Mouse (Mus musculus) lung, adult 2 months (tissue): ENCODE measurements around the gene Entpd8. TPM values are rescaled to one million over a fixed set of nuclear protein-coding genes. Genes with fewer than 3 reads are reported as not detected.
A peak's percentile ranks its signal among the peaks of the same experiment; 100 is the strongest.

Experiments
- DNase-seq: peaks from one replicate; pipeline ENCODE4 v3.0.0; 2022
- H3K4me1 ChIP-seq: fragments of 200-500 bp; 2 replicates; pipeline ENCODE4 v1.6.1; 2011; ENCODE audit warnings: low read length; ENCODE audit not compliant: control insufficient read depth, insufficient read depth
- H3K4me3 ChIP-seq: fragments of 200-500 bp; replicated peaks from 2 replicates; pipeline ENCODE3; 2011; ENCODE audit warnings: low read depth, mild to moderate bottlenecking, control low read depth, low read length; ENCODE audit errors: extremely low read depth
- CTCF ChIP-seq: fragments of 200-500 bp; IDR thresholded peaks from 2 replicates; pipeline ENCODE4 v1.5.1; 2011; ENCODE audit warnings: mild to moderate bottlenecking, low read length, control low read depth; ENCODE audit not compliant: insufficient read depth
- POLR2A ChIP-seq: fragments of 200-500 bp; IDR thresholded peaks from 2 replicates; pipeline ENCODE4 v1.6.1; 2011; ENCODE audit warnings: low read depth, mild to moderate bottlenecking, control low read depth, low read length, borderline replicate concordance; ENCODE audit errors: extremely low read depth
- WGBS: fragments of 180-500 bp; shearing (Covaris S2); methylation state at CpG from one replicate; pipeline ENCODE4 v1.1.7; 2018; 5-methylcytosine and 5-hydroxymethylcytosine counted together
- polyA plus RNA-seq: library from polyadenylated mRNA; depleted of rRNA; stranded (reverse); fragments of >200 nt; gene quantifications from 2 replicates; pipeline ENCODE4 v1.2.3, GENCODE M21; 2012

Entpd8 gene
- polyA plus RNA-seq, 1 experiment = 2.0 TPM

DNA sequence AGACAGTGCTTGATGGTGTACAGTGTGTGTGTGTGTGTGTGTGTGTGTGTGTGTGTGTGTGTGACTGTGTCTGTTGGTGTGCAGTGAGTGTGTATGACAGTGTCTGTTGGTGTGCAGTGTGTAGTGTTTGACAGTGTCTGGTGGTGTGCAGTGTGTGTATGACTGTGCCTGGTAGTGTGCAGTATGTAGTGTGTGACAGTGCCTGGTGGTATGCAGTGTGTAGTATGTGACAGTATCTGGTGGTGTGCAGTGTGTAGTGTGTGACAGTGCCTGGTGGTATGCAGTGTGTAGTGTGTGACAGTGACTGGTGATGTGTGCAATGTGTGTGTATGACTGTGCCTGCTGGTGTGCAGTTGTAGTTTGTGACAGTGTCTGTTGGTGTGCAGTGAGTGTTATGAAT lies 29.4 kb downstream of the Entpd8 start:
- Histone ChIP-seq H3K4me3 (no peak overlapping the region), H3K4me1 (peaks cover 31% of the 10 kb centered on the region)
- DNase-seq = no peak
- TF ChIP-seq POLR2A (no peak), CTCF (no peak)

DNA sequence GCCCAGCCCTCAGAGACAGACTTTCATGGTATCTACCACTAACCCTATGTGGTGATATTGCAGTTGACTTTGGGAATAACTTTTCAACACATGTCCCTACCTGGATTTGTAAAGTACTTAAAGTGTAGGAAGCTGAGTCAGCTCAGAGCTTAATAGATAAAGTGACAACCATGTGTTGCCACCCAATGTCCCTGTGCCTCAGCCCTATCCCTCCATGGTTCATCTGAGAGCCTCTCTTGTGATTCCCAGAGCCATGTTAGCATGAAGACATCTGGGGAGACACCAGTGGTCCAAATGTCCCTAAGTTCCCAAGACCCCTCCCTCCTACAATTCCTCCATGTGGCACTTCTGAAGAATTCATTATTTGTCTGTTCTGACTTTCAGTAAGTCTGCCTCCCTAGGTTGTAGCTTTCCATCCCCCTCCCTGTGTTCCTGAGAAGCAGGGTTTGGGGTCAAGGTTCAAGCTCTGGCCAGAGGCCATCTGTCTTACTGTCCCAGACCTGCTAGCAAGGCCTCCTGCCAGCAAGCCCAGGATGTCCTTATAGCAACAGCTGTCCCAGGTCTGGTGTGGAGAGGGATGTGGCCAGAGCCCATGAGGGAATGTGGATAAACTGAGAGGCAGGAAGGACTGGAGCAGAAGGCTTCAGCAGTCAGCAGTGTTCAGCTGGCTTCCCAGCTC lies 30.5 kb downstream of the Entpd8 start:
- no peak for DNase-seq
- TF ChIP-seq POLR2A (no peak), CTCF (no peak)
- peaks cover 31% of the 10 kb centered on the region for H3K4me1 ChIP-seq
- H3K4me3 ChIP-seq = no peak overlapping the region

DNA sequence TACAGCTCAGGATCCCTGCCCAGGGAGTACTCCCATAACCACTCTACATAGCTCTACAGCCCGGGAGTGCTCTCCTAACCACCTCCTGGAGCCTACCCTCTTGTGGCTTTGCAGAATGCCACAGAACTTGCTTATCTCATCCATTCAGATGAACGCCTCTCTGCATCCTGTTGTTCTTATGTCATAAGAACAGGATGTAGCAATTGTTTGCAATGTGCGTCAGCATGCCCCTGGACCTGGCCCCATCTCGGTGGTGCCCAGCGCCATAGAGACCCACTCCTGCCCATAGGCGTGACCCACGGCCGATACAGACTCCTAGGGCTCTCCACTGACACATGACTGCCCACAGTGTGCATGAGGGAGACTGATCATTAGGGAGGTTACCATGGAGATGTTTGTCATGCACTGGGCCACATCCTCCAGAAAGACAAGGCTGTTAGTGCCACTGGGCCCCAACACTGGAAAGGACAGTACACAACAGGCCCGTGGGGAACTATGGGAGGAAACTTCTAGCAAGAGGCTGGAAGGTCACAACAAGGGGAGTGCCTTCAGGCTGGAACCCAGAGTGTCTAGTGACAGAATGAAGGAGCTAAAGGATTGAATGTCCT lies 31.2 kb downstream of the Entpd8 start:
- H3K4me1 ChIP-seq = peaks cover 29% of the 10 kb centered on the region
- peak; percentile 44; the same call in 1 of the 2 replicates for TF ChIP-seq POLR2A
- TF ChIP-seq CTCF = no peak
- peak; percentile 62 for DNase-seq
- no peak overlapping the region for H3K4me3 ChIP-seq
- WGBS = 16% methylated on average over 9 of the region's 9 CpGs

DNA sequence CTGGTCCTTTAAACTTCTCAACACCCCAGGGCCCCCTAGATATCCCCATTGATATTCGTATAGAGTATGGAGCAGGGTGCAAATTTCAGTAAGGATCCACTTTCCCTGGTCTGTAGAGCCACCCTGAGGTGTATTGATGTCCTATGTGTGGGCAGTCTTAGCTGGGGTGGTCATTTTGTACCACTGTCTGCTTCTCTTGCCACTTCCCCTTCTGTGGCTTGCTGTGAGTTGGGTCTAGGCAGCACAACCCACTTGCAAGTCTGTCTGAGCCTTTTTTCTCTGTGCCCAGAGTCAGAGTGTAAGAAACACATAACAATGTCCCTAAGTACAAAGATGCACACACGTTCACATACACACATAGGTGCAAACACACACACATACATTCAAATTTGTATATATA lies 34.2 kb downstream of the Entpd8 start:
- Histone ChIP-seq H3K4me3 (no peak overlapping the region), H3K4me1 (peaks cover 21% of the 10 kb centered on the region)
- 78% methylated on average over 2 of the region's 2 CpGs for WGBS
- no peak for DNase-seq
- no peak for TF ChIP-seq CTCF
- no peak for TF ChIP-seq POLR2A

DNA sequence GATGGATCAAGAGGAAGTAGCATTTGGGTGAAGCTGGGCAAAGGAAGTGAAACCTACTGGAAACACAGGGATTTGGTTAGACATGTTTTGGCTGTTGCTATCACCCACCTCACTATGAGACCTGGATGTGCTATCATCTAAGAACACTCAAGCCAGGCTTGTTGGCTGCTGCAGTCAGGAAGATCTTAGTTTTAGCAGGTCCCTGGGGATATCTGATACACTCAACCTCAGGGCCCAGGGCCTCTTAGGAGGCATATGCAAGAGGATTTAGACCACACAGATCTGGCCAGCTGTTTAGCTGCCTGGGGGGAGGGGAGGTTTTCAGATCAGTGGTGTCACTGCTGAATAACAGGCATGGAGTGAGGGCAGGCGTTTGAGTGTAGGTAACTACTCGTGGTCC lies 35.3 kb downstream of the Entpd8 start:
- Histone ChIP-seq H3K4me3 (no peak overlapping the region), H3K4me1 (peaks cover 11% of the 10 kb centered on the region)
- 62% methylated on average over 2 of the region's 2 CpGs for WGBS
- no peak for DNase-seq
- no peak for TF ChIP-seq POLR2A
- TF ChIP-seq CTCF = no peak

DNA sequence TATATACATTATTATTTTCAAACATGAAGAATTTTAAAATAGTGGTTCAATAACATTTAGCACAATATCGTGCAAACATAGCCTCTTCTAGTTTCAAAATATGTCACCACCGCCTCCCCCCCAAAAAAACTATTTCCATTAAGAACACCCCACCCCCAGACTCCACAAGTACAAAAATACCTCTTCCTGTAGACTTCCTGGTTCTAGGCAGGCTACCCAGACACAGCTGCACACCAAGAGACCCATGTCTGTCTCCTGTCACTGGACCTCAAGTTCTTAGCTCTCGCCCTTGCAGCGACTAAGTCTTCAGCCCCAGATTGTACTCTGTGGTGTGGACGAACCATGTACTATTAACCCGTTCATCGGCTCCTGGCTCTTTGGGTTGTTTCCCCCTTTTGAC lies 40.9 kb downstream of the Entpd8 start:
- WGBS = 63% methylated on average over 7 of the region's 7 CpGs
- DNase-seq = no peak
- no peak for TF ChIP-seq POLR2A
- TF ChIP-seq CTCF = no peak
- Histone ChIP-seq H3K4me3 (no peak overlapping the region), H3K4me1 (peaks cover 6% of the 10 kb centered on the region)

DNA sequence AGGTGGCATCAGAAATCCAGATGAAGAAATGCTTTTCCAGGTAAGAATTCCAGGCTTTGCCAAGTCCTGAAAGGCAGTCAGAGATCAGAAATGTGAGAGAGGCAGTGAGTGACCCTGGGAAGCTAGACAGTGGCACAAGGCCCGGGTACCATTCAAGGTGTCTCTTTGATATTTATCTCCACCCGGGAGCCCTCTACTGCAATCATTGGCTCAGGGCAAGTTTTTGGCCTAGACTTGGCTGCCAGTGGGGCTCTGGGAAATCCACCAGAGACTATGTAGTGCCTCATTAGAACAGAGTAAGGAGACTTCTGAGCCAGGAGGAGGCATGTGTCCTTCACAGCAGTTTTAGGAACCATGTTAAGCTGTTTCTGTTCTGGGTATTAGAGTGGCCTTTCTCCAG lies 42.6 kb downstream of the Entpd8 start:
- TF ChIP-seq POLR2A = no peak
- no peak for TF ChIP-seq CTCF
- WGBS = 60% methylated on average over 2 of the region's 2 CpGs
- Histone ChIP-seq H3K4me1 (peaks cover 6% of the 10 kb centered on the region), H3K4me3 (no peak overlapping the region)
- DNase-seq = no peak

DNA sequence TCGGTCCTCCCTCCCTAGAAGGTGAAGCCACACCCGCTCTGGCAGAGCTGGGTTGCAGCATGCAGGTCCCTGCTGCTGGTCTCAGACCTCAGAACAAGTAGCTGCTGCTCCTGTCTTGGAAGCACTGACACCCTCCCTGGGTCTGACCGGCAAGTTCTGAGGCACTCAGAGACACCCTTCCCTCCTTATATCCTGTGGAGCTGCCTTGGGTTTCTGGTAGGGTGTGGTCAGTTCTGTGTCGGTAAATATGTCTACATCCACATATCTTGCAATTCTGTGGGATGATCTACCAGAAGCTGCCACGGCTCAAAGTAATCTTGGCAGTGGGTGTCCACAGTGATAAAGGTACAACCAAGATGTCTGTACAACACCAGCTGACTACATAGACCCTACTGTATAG lies 43.4 kb downstream of the Entpd8 start:
- H3K4me1 ChIP-seq = peaks cover 6% of the 10 kb centered on the region
- no peak for TF ChIP-seq POLR2A
- TF ChIP-seq CTCF = no peak
- no peak for DNase-seq
- WGBS = 54% methylated on average over 5 of the region's 5 CpGs
- H3K4me3 ChIP-seq = no peak overlapping the region

DNA sequence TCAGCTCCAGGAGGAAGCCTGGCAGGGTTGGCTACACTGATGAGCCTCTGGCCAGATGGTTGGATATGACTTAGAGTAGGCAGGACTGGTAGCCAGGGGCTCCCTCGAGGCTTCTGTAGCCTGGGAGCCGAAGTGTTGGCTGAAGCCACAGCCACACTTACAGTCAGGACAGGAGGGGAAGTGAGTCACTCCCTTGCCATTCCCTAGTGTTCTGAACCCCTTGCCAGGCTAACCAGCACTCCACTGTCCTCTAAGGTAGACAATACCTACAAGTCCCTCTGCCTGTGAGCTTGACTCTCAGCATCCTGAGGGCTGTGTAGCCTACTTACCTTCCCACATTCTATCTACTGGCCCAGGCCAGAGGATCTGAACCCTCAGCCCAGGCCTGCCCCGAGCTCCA lies 44.3 kb downstream of the Entpd8 start:
- 52% methylated on average over 3 of the region's 3 CpGs for WGBS
- no peak for DNase-seq
- TF ChIP-seq CTCF (no peak), POLR2A (no peak)
- Histone ChIP-seq H3K4me3 (no peak overlapping the region), H3K4me1 (peaks cover 6% of the 10 kb centered on the region)

DNA sequence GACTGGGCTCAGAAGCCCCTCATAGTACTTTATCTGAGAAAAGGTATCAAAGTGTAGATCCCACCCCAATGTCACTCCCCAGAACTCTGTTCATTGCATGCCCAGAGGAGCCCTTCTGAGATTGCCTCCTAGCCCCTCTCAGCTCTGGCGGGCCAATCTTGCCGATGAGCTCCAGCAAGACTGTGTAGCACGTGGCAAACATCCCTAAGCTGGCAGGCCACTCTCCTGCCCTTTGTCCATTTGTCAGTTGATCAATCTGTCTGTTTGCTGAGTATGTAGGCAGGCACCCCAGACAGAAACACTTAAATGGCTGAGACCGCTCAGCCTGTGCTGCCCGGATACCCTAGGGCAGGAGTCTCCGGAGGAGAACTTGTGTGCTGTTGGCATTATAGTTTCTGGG lies 45.0 kb downstream of the Entpd8 start:
- no peak overlapping the region for H3K4me3 ChIP-seq
- WGBS = 96% methylated on average over 6 of the region's 6 CpGs
- no peak for DNase-seq
- H3K4me1 ChIP-seq = peaks cover 6% of the 10 kb centered on the region
- TF ChIP-seq CTCF (no peak), POLR2A (no peak)
